Mouse (Mus musculus) right cerebral cortex, postnatal 10 days (tissue): ENCODE results near the gene Bpifb5.
"Not testable (repeated sequence)": the region's sequence is repeated elsewhere in the genome, so short reads cannot be mapped to it uniquely, and the experiment has no call there.

Experiments
- DNase-seq, 2 experiments: peaks; one replicate each; pipeline ENCODE4 v3.0.0; 2021; ENCODE audit warnings: low spot score in 2 of 2

The Bpifb5 gene

DNA sequence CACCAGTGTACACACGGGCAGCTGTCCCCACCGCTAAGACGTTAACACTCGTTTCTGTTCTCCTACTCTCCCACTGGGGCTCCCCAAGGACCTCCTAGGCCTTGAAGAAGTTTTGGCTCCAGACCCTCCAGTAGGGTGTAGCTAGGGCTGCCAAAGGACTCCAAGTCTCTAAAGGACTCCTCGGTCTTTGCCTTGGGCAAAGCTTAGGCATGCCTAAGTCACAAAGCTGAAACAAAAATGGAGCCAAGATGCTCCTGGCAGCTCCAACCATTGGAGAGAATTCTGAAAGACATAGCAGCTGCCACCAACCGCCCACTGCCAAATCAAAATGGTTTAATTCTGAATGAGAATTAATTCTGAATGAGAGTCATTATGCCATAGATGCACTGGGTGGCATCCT lies 9.9 kb downstream of the Bpifb5 start:
- DNase-seq, result peak; percentile 51 to 62

DNA sequence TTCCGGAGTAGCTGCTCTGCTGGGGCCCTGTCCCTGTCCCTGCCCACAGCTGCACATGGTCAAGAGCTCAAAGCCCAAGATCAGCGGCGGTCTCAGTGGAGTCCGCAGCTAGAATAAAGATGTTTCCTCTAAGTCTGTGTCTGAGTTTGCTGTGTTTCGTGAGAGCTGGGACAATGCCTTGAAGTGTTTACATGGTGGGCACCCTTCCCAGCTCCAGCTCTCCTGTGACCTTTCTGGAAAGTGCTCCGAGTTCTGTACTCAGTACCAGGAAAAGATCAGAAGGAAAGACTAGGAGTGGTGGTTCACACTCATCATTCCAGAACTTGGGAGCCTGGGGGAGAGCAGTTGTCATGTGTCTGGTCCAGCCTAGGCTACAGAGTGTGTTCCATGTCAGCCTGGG lies 17.2 kb downstream of the Bpifb5 start:
- no peak for DNase-seq

DNA sequence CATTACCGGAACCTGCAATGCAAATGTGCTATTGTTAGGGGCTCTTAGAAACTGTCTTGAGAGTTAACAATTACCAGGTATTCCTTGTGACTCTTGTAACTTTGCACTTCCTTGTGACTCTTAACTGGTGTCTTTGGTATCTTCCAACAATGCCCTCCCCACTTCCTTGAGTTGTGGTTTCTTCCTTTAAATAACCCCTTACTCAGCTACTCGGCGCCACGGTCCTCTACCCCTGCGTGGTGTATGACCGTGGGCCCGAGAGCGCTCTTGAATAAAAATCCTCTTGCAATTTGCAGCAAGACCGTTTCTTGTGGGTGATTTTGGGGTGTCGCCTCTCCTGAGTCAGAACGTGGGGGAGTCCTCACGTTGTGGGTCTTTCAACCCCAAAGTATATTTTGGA lies 19.2 kb downstream of the Bpifb5 start:
- DNase-seq, result not testable (repeated sequence)

DNA sequence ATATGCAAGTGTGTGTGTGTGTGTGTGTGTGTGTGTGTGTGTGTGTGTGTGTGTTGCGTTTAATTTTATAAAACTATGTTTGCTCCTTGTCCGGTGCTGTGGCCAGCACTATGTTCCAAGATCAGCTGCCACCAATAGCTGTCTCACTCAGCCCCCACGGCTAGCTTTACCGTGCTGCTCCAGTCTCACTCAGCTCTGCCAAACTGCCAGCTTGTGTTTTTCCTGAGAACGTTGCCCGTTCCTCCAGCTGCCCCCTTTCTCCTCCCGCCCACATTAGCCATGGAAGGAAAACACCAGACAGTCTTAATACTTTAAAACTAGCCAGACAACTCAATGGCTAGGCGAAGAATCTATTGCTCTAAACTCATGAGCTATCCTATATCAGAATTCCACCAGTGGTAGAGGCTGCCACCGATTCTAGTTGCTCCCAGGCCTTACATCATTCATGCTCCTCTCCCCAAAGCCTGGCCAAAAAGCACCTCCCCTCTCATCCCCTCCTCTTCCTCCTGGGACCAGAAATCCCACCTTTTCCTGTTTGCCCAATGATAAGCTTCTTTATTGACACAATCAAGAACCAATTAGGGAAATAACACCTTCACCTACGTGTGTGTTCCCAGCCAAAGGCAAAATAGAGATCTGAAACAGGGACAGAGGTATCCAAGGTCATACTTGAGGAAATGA lies 20.0 kb downstream of the Bpifb5 start:
- peak; percentile 71 to 78 for DNase-seq

DNA sequence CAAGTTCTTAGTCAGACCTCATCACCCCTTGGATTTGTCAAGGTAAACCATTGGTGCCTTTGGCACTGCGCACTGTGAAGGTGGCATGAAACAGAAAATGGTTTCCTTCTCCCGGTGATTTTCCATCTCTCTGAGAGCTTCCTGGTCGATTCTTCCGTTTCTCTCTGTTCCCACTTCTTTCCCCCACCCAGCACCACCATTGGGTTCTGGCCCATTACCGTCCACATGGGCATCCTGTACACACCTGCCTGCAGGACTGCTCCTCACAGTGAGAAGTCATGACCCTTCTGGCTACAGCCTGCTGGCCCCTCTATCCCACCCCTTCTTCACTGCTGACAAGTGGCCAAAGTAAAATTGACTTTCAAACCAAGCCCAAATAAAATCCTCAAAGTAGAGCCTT lies 21.8 kb downstream of the Bpifb5 start:
- DNase-seq, result no peak

DNA sequence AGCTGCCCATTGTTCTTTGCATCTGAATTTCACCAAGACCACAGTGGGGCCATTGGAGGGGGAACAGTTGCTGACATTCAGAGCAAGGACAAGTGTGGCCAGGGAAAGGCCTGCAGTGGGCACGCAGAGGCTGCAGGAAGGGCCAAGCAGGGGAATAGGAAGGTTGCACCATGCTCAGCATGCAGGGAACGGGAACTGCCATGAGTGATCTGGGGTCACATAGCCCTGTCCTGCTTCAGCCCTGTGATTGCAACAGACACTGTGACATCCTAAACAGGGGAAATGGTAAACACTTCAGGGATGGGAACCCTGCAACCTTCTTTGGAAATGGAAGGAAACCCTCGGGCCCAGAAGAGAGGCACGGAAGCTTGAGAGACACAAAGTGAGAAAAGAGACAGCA lies 31.7 kb downstream of the Bpifb5 start:
- not testable (repeated sequence) for DNase-seq

DNA sequence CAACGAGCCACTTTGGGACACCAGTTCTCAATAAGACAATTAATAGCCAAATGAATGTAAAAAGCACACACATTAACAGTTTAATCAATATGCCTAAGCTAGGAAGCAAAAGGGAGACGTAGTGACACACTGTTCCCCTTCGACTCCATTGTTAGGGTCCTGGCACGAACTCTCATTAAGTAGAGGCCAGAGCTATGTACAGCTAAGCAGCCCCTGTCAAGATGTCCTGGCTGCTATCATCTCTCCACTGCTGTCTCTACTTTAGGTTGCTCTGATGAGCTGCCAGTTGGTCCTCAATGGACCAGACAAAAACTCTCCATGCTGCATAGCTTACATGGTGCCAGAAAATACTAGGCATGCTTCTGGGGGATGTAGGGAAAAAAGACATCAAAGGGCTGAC lies 32.2 kb downstream of the Bpifb5 start:
- DNase-seq, result no peak

DNA sequence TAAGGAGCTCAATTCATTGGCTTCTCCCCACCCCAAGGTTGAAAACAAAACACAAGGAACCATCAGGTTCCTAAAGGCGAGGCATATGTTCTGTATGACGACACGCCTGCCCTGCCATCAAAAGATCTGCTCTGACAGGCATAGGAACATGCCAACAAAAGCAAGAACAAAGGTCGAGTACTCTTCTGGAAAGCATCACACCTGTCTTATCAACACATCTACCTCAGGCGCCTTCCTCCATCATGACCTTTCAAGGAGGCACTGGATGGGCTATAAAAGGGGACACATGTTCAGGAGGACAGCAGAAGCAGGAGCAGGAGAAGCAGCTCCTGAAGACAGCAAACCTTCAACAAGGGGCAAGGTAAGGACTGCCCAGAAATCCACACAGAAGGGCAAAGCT lies 34.0 kb downstream of the Bpifb5 start, which contains the start of gene Bpifb9a:
TSS of gene Bpifb9a (plus strand) at position 301 of the 400 bp plus-strand sequence.
- DNase-seq, result not testable (repeated sequence)

DNA sequence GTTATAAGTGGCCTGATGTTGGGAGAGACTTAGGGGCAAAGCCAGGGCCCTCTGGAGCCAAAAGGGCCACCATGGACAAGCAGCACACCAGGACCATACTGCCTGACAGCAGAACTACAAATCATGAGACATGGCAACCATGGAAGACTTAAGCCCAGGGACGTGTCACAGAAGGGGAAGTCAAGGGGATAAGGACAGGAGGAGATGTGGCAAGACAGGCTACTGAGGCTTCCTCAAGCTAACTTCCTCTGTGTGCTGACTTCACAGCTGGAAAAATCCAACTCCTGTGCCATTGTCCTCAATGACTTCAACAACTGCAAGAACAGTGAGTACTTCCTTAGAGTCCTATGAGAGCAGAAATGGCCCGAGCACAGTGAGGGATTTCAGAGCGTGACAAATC lies 40.9 kb downstream of the Bpifb5 start:
- not testable (repeated sequence) for DNase-seq
